Mouse (Mus musculus) erythroblast, embryonic 14.5 days (primary cell): ENCODE measurements around the gene Lect2. TPM values are rescaled to one million over a fixed set of nuclear protein-coding genes. Genes with fewer than 3 reads are reported as not detected.

Experiments
- H3K27me3 ChIP-seq: 2 replicates; pipeline ENCODE4 v1.6.1; 2012; ENCODE audit warnings: inconsistent platforms; ENCODE audit not compliant: control insufficient read depth
- H3K36me3 ChIP-seq: 2 replicates; pipeline ENCODE4 v1.6.1; 2012; ENCODE audit warnings: mild to moderate bottlenecking, inconsistent platforms; ENCODE audit not compliant: control insufficient read depth
- H3K4me1 ChIP-seq: 2 replicates; pipeline ENCODE4 v1.6.1; 2012; ENCODE audit warnings: inconsistent platforms; ENCODE audit not compliant: control insufficient read depth
- H3K4me3 ChIP-seq: replicated peaks from 2 replicates; pipeline ENCODE3; 2012; ENCODE audit warnings: moderate library complexity, mild to moderate bottlenecking, inconsistent platforms
- H3K9me3 ChIP-seq: 2 replicates; pipeline ENCODE4 v1.6.1; 2012; ENCODE audit warnings: low read length, inconsistent platforms, mixed read lengths; ENCODE audit not compliant: control insufficient read depth
- GATA1 ChIP-seq: IDR thresholded peaks from 2 replicates; pipeline ENCODE4 v1.6.1; 2012; ENCODE audit warnings: low read length, inconsistent platforms, mixed read lengths
- TAL1 ChIP-seq: IDR thresholded peaks from 3 replicates; pipeline ENCODE4 v1.6.1; 2012; ENCODE audit warnings: low read length, inconsistent platforms, mixed read lengths
- polyA plus RNA-seq: library from polyadenylated mRNA; stranded (reverse); fragments of >175 nt; gene quantifications from 2 replicates; pipeline ENCODE4 v1.2.3, GENCODE M21; 2012

The Lect2 gene
- polyA plus RNA-seq, 1 experiment = 0.06 TPM

DNA sequence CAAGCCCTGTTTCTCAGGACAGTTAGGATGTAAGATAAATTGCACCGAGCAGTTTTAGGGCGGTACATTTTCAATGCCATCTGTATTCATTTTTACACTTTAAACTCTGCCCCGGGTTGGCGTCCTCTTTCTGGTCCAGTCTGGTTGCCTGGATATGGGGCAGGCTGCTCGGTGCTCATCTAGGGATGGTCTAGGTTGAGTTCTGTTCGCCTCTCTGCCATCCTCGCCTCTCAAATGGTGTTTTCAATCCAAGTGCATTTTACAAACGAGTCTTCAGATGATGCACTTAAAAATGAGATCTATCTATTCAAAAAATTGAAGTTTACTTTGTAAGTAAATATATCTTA is 25.5 kb downstream of the Lect2 start:
- H3K4me3 ChIP-seq = peak overlapping the region; percentile 56
- H3K27me3 ChIP-seq = no peaks in the 10 kb centered on the region
- H3K4me1 ChIP-seq = peaks cover 7% of the 10 kb centered on the region
- no peaks in the 10 kb centered on the region for H3K36me3 ChIP-seq
- TF ChIP-seq TAL1 (no peak), GATA1 (no peak)
- H3K9me3 ChIP-seq = no peaks in the 10 kb centered on the region

DNA sequence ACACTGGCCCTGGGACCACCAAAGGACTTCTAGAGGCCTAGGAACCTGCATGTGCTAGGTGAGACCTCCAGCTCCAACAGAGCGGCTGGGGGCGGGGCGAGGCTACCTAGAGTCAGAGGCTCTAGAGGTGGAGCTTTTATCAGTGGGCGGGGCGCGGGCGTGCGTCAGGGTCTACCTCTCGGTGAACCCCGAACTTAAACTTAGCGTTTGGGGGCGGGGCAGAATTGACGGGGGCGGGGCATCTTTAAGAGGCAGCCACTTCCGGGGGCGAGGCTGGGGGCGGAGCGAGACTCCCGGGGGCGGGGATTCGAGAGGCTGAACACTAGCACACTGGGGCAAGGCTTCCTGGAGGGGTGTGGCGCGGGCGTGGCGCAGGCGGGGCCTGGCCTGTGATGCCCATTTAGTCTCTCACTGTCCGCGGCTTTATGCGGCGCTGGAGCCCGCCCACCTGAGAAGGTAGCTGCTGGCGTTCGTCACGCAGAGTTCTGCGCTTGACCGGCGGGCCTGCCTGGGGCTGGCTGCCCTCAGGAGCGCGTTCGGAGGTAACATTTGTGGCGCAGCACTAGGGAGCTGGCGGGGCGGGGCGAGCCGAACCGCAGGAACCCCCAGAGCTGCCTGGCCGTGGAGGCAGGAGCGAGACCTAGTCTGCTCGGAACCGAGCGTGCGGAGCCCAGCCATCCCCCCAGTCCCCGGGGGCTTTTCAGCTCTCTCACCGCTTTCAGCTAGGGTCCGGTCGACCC is 26.1 kb downstream of the Lect2 start, which contains the start of gene Fbxl21:
Gene Fbxl21 (plus strand): TSS at position 392 of the 740 bp plus-strand sequence.
- H3K4me1 ChIP-seq = peaks cover 7% of the 10 kb centered on the region
- H3K4me3 ChIP-seq = peak within 1 kb of the TSS; percentile 56
- no peaks in the 10 kb centered on the region for H3K27me3 ChIP-seq
- TF ChIP-seq TAL1 (no peak), GATA1 (no peak)
- H3K36me3 ChIP-seq = no peaks in the 10 kb centered on the region
- no peaks in the 10 kb centered on the region for H3K9me3 ChIP-seq

- no peaks in the 10 kb centered on the region for H3K4me1 ChIP-seq
- no peaks in the 10 kb centered on the region for H3K36me3 ChIP-seq
- H3K9me3 ChIP-seq = no peaks in the 10 kb centered on the region
- H3K4me3 ChIP-seq = no peak overlapping the region
- TF ChIP-seq TAL1 = no peak
- TF ChIP-seq GATA1 = no peak
- H3K27me3 ChIP-seq = no peaks in the 10 kb centered on the region
Measured at GRCm38 (mm10) chr13:56516816-56517215, 31.5 kb downstream of the Lect2 start.

DNA sequence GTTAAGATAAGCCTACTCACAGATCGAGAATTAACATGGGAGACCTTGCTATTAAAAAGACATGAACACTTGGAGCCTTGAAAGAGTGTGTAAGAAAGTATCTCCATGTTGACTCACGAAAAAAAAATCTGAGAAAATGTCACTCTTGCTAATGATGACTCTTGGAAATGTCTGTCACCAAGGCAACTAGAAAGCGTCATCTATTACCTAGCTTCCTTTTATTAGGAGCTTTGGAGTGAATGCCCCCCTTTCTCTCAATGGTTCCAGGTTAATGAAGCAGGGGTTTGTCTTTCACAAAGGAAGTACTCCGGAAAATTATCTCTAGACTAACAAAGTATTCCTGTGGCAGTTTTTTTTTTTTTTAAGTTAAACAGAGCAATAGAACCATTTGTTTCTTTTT is 32.0 kb downstream of the Lect2 start:
- no peaks in the 10 kb centered on the region for H3K36me3 ChIP-seq
- TF ChIP-seq TAL1 (no peak), GATA1 (no peak)
- no peaks in the 10 kb centered on the region for H3K9me3 ChIP-seq
- no peaks in the 10 kb centered on the region for H3K27me3 ChIP-seq
- H3K4me1 ChIP-seq = no peaks in the 10 kb centered on the region
- no peak overlapping the region for H3K4me3 ChIP-seq

- Histone ChIP-seq H3K27me3 (no peaks in the 10 kb centered on the region), H3K4me3 (no peak overlapping the region), H3K36me3 (no peaks in the 10 kb centered on the region), H3K4me1 (no peaks in the 10 kb centered on the region), H3K9me3 (no peaks in the 10 kb centered on the region)
- TF ChIP-seq TAL1 (no peak), GATA1 (no peak)
Measured at GRCm38 (mm10) chr13:56513595-56513994, 34.7 kb downstream of the Lect2 start.

DNA sequence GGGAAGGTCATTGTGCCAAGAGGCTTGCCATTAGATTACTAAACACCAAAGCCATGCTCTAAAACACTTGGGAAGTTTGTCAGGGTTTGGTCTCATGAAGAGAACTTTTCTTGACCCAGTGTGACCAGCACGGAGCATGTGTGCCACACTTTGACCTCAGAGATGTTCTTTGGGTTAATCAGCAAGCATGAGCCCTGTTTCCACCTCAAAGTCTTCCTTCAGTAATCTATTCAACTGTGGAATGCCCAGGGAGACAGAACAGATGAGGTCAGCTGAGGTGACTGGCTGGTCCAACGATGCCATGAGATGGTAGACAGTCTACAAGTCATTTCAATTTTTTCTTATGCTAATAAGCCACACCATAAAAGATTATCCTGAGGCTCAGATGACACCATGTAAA is 38.5 kb downstream of the Lect2 start:
- Histone ChIP-seq H3K36me3 (no peaks in the 10 kb centered on the region), H3K27me3 (no peaks in the 10 kb centered on the region), H3K9me3 (no peaks in the 10 kb centered on the region), H3K4me1 (no peaks in the 10 kb centered on the region), H3K4me3 (no peak overlapping the region)
- TF ChIP-seq GATA1 (no peak), TAL1 (no peak)

GRCm38 (mm10) chr13:56506871-56507496 is 41.3 kb downstream of the Lect2 start:
- Histone ChIP-seq H3K9me3 (no peaks in the 10 kb centered on the region), H3K4me1 (no peaks in the 10 kb centered on the region), H3K4me3 (no peak overlapping the region), H3K27me3 (no peaks in the 10 kb centered on the region), H3K36me3 (no peaks in the 10 kb centered on the region)
- TF ChIP-seq GATA1 = no peak
- no peak for TF ChIP-seq TAL1

- Histone ChIP-seq H3K4me1 (no peaks in the 10 kb centered on the region), H3K4me3 (no peak overlapping the region), H3K36me3 (no peaks in the 10 kb centered on the region), H3K27me3 (no peaks in the 10 kb centered on the region), H3K9me3 (peaks cover 2% of the 10 kb centered on the region)
- no peak for TF ChIP-seq GATA1
- no peak for TF ChIP-seq TAL1
Measured at GRCm38 (mm10) chr13:56501866-56502420, 46.4 kb downstream of the Lect2 start.

- no peak overlapping the region for H3K4me3 ChIP-seq
- H3K9me3 ChIP-seq = peaks cover 2% of the 10 kb centered on the region
- no peaks in the 10 kb centered on the region for H3K27me3 ChIP-seq
- no peaks in the 10 kb centered on the region for H3K4me1 ChIP-seq
- H3K36me3 ChIP-seq = no peaks in the 10 kb centered on the region
- TF ChIP-seq TAL1 = no peak
- no peak for TF ChIP-seq GATA1
Measured at GRCm38 (mm10) chr13:56500636-56501035, 47.7 kb downstream of the Lect2 start.
